Mouse (Mus musculus) neutrophil, adult 5-6 weeks (primary cell): ENCODE measurements at regions not wholly inside any gene's neighbourhood (a gene's known extent, or its start where the extent isn't known, plus 50 kb on each side); places are given as distances from the start of the nearest gene placed in this dataset.

Source experiments
- ATAC-seq: fragments of 151-379, 151-347 bp; 2 replicates; pipeline ENCODE4 v1.8.0; 2017; ENCODE audit warnings: mild to moderate bottlenecking, moderate TSS enrichment; ENCODE audit not compliant: insufficient number of reproducible peaks, poor library complexity, low FRiP score, severe bottlenecking; ENCODE audit errors: extremely low read depth

DNA sequence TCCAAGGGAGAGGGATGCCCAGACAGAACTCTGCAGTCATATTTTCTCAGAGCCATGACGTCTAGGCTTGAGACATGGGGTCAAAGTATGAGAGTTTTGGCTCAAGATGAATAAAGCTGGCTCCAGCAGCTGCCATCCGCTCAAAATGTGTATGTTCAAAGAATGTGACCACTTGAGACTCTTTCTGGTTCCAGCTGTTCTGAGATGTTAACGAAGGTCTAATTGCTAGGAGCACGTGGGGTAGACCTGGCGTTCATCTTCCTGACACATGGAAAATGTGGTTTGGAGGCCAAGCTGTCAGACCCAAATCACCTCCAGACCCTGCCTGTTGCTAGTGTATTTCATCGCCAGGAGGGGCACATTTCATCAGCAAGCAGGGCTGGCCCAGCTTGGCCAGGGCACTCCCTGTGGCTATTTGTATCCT is 58.9 kb upstream of the Ankrd1 start:
- ATAC-seq: no peak

DNA sequence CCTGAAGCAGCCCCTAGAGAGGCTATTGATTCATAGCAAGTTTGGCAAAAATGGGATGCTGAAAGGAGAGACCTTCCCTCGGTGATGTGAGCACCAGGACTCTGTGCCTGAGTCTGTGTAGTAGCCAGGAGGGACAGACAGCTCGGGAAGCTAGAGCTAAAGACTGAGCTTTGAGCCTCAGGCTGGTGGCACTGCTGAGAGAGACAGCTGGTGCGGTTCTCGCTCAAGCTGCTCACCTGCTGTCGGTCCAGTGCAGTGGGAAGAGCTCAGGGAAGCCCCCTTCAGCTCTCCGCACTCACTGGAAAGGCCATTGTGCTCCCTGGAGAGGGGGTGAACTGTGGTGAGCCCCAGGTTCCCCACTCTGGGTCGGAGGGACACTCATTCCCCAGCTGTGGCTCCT is 60.4 kb upstream of the Ankrd1 start:
- ATAC-seq: no peak

DNA sequence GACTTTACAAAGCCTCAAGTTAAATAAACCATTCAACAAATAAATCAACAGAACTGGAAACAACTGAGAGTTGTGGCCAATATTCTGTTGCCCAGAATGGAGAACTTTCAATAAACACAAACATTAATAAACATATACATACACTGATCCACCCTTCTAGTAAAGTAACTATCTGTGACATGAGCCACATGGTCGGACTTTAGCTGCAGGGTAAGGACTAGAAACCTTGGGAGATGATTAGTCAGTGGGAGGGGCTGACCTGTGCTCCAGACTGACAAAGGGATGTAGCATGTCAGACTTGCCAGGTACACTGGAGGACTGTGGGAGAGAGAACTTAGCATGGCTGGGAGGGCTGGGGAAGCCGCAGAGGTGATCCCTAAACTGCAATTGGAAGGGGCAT is 61.6 kb upstream of the Ankrd1 start:
- no peak for ATAC-seq

DNA sequence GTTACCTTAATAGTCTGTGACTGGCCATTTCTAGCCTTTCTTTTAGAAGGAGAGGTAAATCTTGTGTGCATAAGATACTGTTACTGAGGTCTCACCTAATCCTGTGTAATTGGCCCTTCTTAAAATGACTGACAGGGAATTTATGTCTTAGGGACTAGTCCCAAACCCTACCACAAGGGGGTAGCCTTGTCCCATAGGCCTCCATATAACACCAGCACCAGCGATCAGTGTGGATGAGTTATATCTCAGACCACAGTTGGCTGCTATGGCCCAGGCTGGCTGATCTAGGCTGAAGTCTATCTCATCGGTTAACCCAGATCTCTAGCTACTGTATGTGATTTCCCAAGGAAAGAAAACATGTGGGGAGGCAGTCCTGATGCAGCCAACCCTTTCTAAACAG is 63.2 kb upstream of the Ankrd1 start:
- ATAC-seq: peak; percentile 69

DNA sequence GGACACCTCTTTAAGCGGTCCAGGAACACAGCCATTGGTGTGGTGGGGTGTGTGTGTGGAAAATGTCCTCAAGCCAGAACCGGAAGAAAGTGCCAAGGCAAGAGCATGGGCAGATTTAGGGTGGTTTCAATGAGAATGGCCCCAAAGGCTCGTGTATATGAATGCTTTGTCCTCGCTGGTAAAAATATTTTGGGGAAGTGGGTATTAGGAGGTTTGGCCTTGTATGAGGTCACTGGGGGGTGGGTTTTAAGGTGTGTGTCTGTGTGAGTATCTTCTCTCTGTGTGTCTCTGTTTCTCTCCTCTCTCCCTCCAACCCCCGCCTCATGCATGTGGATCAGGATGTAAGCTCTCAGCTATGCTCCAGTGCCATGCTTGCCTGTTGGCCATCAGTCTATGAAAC is 69.8 kb upstream of the Ankrd1 start:
- no peak for ATAC-seq

DNA sequence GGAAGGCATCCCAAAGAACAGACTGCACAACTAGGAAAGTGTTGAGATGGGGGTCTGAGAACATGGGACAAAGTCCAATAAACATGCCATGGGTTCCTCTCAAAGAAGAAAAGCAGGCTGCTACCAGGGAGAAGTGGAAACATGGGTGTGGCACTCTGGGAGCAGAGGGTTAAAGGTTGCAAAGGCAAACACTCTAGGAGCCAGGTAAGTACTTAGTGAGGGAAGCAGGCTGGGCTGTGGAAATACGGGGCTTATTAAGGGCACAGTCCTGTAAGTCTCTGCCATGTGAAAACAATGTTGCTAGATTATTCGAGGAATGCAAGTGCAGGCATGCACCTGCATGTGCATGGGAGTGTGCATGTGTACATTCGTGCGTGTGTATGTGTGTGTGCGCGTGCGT is 71.7 kb upstream of the Ankrd1 start:
- no peak for ATAC-seq

DNA sequence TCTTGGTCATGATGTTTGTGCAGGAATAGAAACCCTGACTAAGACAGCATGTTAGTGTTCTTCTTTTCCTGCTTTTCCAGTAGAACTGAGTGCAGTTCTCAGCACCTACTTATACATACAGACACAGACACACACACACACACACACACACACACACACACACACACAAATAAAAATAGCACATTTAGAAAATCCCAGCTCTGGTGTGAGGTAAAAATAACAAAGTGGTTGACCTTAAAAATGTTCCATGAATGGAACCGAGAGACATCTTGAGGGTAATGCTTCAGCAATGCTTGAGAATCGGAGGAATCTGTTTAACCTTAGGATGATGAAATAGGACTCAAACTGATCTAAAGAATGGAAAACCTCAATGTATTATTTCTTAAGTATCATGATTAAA is 84.4 kb upstream of the Ankrd1 start:
- ATAC-seq: no peak

DNA sequence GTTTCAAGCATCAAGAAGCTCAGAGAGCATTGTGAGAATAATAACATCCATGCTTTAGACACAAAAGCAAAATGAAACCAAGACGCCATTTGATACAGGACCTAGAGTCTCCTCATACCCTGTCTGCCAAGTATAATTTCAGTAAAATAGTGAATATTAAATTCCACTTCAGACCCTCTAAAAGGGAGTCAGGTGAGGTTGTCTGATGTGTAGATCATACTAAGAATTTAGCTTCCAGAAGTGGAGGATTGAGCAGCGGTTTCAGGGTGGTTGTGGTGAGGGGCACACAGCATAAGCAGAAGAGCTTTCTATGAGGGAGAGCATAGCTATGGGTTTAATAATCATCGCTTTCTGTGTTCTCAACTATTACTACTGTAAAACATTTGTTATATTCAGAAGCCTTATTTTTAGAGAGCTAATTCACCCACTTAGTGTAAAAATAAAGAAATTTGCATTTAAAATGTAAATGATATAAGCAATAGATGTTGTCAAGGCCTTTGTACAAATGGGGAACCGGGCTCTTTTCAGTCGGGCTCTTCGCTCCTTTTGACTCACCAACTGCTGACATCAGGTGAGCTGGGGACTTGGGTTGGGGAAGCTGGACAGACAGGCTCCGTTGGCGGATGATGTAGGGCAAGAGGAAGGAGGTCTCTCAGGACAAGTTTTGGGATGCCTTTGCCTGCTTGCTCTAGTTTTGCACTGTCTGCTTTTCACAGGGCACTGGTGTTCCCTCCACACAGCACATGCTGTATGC is 85.2 kb upstream of the Ankrd1 start:
- ATAC-seq: no peak

DNA sequence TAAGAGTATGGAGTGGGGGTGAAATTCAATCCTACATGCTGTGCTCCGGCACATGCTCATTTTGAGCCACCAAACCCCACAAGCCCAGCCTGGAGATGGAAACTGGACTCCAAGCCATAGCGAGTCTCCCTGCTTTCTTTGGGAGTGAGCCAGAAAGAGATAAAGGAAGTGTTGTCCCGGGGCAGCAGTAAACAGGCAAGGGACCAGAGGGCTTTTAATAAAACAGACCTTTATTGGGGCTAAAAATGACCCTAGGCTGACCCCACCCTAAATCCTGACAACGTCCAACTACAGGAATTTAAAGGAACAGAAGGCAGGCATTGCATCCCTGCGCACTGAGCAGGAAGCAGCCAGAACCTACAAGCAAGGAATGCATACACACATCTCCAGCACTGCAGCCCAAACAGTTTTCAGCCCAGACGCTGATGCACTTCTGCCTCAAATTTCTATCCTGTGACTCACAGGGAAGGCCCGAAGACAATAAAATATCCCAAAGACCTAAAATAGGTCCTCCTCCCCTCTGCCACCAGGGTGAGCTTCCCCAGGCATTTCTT is 87.9 kb upstream of the Ankrd1 start:
- ATAC-seq: no peak

DNA sequence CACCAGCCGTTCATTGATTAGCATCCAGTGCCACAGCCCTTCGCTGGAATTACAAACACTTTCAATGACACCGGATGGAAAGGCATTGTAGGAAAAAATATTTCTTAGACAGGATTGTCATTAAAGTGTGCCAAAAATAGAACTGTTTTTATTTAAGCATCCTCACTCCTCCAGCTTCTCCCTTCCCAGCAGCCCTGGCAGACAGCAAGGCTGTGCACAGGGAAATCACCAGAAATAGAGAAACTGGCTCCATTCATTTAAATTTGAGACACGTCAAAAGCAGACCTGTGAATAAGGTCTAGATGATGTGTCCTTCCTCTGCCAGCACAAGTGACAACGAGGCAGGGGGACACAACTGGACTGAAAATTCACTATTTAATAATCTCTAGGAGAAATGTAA is 88.5 kb upstream of the Ankrd1 start:
- ATAC-seq: no peak

DNA sequence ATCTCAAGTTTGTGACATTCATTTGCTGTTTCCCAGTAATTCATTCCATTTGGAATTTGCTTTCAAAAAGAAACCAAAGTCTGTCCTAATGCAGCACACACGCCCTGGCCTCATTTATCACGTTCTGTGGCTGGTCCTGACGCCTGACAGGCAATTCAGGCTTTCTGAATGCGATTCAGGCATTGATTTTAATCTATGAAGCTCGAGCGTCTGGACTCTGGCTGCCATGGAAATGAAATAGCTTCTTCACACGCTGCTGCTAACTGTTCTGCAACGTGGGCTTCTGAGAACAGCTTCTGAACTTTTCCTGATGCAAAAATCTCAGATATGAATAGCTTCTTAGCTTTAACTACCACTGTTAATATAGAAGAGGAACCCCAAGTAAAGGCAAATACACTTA is 93.6 kb upstream of the Ankrd1 start:
- no peak for ATAC-seq

DNA sequence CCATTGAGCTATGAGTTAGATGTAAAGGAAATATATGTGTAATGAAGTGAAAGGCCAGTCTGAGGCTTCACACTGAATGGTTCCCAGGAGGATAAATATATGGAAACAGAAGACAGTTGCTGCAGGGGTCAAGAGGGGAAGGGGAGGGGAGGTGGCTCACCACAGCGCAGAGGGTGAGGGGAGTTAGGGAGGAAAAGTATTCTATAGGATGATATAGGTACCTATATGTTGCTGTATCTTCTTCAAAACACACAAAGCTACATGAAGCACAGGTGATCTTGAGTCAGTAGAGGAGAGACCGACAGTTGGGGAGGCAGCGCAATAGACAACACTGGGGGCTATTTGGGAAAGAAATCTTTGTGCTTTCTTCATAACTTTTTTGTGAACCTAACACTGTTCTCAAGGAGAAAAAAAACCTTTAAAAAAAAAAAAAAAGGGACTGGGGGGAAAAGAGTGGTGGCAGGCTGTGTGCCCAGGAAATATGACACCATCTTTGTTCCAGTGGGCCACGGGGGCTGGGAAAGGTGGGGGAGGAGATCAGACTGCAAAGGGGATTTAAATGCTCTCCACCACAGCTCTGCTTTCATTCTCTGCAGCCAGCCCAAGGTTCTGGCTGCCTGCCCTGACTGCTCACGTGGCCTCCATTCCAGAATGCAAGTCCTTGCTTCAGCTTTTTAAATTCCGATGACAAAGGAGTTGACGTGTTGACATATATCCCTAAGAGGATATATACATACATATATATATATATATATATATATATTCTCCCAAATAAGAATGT is 94.5 kb upstream of the Ankrd1 start:
- ATAC-seq: no peak

DNA sequence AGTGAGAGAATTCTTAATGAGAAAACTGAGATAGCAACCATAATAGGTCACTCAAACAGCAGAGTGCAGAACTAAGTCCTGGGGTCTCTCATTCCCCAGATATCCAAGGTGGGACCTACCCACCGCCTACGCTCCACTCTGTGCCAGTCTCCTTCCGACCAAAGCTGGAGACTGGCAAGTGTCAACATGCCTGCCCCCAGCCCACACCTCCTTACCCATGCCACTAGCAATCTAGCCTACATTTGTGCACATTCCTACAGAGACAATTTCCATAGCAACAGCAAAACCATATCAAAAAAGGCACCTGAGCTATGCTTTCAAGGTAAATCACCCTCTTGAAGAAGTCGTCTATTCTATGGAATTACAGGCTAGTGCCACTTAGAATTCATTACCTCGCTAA is 97.3 kb upstream of the Ankrd1 start:
- ATAC-seq: no peak

DNA sequence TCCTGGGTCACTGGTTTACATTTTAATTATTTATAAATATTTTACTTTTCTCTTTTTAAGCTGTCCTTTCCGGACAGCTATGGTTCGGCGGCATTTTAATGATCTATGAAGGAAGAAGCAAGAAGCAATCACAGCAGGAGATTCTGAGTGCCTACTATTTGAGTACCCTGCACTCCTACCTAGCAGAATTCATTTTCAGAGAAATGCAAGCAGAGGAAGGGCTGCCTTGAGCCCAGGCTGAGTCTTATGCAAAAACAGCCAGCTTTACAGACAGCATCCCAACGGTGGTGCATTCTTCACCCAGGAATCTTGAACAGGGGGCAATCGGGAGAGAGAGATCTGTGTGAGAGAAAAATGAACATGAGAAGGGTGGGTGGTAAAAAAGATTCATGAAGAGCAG is 97.7 kb upstream of the Ankrd1 start:
- no peak for ATAC-seq

DNA sequence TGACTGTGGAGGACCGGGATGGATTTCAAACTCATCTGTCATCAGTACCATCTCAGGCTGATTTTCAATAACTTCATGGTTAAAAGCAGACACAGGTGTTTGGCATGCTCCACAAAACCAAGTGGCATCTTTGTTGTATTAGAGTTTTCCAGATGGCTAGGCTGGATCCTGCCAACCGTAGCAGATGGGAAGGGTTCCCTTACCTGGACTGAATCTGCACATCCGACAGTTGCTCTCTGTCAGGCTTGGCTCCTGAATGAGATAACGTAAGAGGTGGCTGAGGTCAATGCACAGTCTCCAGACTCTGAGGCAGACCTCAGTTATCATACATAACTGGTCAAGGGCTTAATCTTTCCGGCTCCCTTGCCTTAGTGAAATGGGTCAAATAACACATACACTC is 99.0 kb upstream of the Ankrd1 start:
- no peak for ATAC-seq

DNA sequence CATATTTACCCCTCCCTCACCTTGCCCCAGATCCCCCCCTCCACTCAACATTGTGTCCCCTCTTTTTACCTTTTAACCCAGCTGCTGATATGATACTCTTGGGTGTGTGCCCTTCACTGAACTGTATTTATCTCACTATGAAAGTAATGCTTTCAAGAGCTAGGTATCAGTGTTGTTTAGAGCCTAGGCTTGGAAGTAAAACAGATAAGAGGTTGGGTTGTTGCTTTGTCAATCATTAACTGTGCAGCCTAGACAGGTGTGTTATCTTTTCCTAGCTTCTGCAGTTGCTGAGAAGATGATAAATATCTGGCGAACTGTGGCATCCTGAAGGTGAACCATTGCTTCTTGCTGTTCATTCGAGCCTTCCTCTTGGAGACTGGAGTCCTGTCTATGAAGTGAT is 101.2 kb upstream of the Ankrd1 start:
- no peak for ATAC-seq

DNA sequence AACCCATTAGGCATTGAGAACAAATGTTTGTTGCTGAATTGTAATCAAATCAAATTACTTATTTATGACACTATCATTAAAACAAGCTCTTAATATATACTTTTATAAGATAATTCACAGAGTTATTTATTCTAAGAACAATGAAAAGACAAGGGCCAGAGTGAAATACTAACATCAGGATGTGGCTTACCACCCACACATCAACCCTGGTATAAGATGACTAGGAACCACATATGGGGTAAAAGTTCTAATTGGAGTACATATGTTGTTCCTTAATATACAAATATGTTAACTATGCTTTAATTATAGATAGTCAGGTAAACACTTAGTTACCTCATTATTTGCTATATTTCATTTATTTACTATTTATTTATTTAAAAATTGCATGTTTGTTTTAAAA is 101.7 kb upstream of the Ankrd1 start:
- ATAC-seq: no peak

DNA sequence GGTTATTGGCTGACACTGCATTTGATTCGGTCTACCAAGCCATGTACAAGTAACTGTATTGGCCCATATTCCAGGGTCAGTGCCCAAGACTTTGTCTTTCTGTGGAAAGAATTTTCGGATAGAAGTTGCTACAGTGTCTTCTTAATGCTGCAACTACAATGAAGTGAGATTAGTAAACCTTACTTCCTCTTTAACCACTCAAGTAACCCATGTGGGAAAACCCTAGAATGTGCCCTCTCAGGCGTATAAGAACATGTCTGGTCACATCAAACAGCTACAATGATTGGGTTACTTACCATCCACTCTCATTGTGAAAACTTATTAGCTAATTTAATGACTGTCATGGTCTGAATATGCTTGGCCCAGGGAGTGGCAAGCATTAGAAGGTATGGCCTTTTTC is 102.3 kb upstream of the Ankrd1 start:
- ATAC-seq: peak; percentile 78

DNA sequence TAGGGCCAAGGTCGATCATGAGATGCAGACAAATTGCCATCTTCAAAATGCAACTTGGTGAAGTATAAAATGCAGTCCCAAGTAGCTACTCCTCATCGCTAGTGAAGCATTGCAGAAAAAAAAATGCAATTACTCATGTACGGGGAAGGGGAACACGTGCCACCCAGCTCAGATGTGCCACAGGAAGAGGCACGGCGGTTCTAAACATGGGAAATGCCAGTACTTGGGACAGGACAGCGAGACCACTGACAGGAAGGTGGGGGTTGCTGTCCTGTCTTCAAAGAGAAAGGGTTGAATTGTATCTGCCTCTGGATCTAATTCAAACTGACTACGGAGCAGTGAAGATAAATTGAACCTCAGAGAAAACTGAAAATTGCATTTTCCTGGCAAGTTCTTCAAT is 104.6 kb upstream of the Ankrd1 start:
- peak; percentile 28; the same call in 1 of the 2 replicates for ATAC-seq

DNA sequence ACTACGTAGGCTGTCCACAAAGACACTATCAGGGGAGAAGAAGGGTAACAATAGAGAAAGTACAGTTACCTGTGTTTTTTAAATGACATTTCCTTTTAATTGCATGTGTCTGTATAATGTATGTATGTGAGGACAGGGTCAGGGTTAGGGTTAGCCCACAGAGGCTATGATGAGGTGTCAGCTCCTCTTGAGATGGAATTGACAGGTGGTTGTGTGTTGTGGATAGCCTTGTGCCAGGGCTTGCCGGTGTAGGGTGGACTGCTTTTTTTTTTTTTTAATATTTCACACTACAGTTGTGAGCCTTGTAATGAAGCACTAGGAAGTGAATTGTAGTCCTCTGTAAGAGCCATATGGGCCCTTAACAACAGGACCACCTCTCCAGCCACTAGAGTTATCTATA is 105.7 kb upstream of the Ankrd1 start:
- no peak for ATAC-seq
